Mouse (Mus musculus) megakaryocyte-erythroid progenitor cell, adult 5-6 weeks (primary cell): ENCODE results near the gene Iqsec1. TPM values are rescaled to one million over a fixed set of nuclear protein-coding genes. Genes with fewer than 3 reads are reported as not detected.
"Not testable (repeated sequence)": the region's sequence is repeated elsewhere in the genome, so short reads cannot be mapped to it uniquely, and the experiment has no call there.

ENCODE experiments used
- ATAC-seq: replicated peaks from 2 replicates; pipeline ENCODE4 v1.8.0; 2016; ENCODE audit warnings: mild to moderate bottlenecking, inconsistent platforms; ENCODE audit not compliant: severe bottlenecking, poor library complexity, low FRiP score, low TSS enrichment
- total RNA-seq, 2 experiments: library from RNA; stranded (forward) in 1 of 2; stranded (reverse) in 1 of 2; fragments of 200-1000, 215-1000 nt in 1 of 2; fragments of >200 nt in 1 of 2; fragmentation: Nextera tagmentation in 1 of 2; gene quantifications; 2 replicates each; pipeline ENCODE4 v1.2.3; 2014 to 2017

Gene Iqsec1
- total RNA-seq, 2 experiments from 2014 or later: 15.0 to 32.1 TPM

DNA sequence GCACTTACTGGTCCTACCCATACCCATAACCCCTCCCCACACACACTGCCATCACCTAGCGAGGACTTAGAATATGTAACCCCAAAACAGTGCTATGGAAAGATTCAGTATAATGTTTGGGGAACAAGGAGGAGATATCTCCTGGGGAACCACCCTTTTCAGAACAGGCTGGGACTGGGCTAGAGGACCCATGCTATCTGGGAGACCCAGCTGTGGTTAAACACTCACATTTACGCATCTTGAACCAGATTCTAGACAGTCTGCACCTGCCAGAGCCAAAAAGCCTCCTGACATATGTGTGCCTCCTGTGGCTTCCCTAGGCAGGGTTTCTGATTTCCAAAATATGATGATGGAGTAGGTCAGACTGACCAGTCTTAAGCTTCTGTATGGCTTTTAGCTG lies 287.7 kb downstream of the Iqsec1 start:
- peak; percentile 49 for ATAC-seq

DNA sequence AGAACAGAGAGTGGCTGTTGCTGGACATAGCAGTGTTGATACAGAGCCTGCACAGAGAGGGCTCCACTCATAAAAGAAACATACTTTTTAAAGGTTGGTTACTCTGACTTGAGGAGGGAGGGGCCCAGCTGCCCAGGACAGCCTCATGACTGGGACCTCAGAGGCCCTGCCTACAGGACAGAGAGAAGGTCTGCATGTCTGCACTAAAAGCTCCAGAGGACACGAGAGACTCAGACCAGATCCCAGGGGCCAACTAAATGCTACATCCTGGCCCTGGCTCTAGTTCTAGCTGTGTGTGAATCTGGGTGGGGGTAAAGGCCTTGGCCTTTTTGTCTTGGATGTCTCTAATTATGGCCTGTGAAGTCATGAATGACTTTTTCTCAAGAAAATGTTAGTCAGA lies 288.4 kb downstream of the Iqsec1 start:
- no peak for ATAC-seq

DNA sequence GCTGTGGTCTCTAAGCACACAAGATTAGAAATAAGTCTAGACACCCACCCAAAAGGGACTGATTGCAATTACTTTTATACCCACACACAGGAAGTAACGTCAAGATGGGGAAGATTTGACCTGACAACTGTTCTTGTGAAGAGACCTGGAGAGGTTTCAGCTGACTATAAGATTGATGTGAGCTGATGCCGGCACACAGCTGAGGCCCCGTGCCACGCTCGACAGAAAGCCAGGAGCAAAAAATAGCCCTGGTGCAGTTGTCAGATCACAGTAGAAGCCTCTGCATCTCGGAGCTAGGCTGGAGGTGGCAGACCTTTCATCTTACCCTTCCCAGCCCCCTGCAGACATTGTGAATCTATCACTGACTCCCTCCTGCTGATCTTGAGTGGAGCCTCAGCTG lies 289.6 kb downstream of the Iqsec1 start:
- no peak for ATAC-seq

DNA sequence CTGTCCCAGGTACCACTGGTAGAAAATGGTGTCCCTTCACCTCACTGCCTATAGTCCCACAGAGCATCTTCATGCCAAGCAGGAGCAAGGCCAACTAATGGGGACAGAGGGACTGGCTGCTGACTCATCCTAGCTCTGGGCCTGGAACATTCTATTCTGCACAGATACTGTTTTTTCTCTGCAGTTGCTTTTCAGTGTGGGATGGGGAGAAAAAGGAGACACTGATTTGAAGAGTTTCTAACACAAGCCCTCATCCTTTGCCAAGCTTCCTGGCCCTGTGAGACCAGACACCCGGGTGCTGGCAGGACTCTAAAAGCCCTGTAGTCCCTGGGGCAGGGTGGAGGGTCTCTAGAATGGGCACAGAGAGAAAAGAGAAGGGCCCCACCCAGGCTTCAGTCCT lies 292.7 kb downstream of the Iqsec1 start:
- no peak for ATAC-seq

DNA sequence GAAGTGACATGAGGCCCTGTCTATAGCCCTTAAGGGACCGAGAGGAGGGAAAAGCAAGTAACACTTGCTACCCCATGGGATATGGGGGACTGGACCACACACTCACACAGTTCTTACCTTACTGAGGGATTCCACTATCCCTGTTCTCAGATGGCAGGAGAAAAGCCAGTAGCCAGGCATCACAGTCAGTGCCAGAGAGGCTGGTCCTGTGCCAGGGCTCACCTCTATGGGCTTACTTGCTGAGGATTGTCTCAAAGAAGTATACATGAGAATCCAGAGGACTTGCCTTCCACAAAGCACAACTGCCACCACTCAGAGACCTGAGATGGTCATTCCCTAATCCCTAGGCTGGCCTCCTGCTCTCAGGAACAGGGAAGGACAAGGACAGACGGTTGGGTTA lies 296.1 kb downstream of the Iqsec1 start:
- no peak for ATAC-seq

DNA sequence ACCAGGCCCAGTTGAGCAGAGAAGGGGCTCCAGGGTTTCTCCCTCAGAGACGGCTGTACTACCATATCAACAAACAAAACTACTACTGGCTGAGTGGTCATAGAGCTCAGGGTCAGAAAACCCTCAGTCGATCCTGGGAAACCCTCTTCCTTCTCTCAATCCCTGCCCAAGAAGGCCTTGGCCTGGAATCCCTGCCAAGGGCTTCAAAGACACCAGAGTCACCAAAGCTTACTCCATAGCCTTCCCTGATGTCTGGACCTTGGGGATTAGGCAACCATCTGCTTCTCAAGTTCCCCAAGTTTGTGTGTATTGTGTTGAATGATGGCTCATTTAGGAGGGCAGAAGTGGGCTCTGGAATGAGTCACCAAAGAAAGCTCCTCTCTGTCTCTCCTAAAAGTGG lies 296.6 kb downstream of the Iqsec1 start:
- no peak for ATAC-seq

DNA sequence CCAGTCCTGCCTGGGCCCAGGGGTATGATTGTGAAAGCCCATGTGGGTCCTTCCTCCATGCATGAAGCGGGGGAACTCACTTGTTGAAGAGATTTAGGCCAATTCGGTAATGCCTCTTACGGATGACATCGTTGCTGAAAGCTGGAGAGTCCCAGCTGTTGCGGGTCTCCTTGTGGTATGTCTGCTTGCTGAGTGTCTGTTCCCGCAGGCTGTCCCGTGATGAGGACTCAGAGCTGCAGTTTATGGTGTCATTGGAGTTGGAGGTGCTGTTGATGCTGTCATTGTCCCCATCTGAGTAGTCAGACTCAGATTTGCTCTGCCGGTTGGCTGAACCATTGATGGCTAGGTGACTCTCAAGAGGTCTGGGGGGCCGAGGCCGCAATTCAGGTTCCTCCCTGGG lies 299.0 kb downstream of the Iqsec1 start:
- no peak for ATAC-seq

DNA sequence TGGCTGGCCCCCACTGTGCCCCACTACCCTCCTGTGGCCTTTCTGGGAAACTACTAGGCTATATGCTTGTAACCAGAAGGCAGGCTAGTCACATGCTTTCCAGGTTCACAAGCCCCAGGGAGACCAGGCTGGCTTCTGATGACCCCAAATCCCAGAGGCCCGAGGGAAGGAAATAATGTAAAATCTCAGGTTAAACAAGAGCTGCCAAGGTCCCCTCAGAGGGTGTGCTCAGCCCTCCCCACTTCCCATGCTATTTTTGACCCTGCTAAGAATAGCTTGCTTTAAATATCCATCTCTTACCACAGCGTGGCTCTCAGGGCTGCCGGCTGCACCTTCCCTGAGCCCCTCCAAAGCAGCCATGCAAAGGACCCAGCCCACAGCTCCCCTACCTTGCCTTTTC lies 299.7 kb downstream of the Iqsec1 start:
- ATAC-seq: no peak

DNA sequence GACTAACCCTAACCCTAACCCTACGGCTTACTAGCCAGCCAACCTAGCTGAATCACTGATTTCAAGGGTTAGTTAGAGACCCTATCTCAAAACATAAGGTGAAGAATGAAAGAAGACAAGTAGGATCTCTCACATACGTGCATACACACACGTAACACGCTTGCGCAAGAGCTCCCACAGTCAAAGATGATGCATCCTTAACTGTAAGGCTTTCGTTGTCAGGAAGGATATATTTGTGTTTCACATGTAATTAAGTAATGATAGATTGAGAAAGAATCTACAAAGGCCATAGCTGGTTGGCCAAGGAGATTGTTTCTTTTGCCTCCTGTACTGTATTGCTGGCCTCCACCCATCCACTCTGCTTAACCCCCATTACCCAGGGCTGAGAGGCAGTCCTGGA lies 300.5 kb downstream of the Iqsec1 start:
- ATAC-seq: no peak

DNA sequence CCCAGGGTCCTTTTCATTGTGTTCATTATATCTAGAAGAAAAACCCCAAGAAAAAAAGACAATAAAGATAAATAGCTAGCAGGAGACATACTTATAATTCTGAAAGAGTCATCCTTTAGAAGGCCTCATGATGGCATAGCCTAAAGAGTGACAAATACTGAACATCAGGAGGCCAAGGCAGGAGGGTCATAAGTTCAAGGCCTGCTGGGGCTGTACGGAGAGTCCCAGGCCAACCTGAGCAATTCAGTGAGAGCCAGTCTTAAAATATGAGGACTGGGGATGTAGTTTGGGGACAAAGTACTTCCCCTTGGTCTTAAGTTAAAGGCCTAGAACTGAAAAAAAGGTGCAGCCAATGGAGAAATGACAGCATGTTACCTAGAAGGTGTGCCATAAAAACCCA lies 301.7 kb downstream of the Iqsec1 start:
- no peak for ATAC-seq

DNA sequence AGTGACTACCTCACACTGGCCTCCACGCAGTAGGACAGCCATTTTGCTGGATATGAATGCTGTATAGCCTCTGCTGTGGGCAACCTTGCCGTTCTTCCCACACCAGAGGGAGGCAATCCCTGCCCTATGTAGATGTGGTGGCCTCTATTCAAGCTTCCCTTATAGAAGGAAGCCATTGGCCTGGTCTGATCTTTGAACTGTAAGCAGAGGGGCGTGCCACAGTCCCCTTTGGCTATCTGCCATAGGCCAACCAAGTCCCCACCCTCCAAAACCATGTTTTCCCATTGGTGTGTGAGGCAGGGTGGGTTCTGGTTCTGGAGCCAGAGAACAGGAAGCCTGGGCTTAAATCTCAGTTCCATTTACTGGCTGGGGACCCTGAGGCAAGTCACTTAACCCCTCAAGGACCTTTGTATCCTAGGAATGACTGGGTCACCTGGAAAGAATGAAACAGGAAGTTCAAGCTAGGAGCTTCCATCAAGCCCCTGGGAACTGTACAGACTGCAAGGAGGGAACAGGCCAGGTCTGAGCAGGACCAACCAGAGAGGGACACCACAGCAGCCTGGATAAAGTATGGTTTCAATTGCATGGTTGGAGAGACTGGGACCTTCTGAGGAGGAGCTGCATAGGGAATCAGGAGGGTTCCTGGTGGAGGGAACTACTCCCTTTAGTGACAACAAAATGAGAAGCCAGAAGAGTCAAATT lies 304.5 kb downstream of the Iqsec1 start:
- ATAC-seq: peak; percentile 38; the same call in 1 of the 2 replicates

DNA sequence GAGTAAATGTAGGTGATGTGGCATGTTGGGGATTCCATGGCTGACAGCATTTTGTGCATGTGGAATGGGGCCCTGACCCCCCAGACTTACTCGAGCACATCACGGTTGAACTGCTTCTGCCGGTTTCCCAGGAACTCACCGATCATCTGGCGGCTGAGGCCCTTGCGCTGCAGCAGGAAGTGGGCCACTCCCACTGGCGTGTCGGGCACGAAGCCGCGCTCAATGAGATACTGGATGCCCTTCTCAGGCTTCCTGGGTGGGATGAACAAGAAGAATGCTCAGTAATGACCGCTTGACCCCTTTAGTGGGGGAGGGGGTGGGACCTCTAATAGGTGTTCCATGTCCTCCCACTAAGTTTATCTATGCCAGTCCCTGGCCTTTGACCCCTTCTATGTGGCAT lies 308.1 kb downstream of the Iqsec1 start:
- ATAC-seq: no peak

DNA sequence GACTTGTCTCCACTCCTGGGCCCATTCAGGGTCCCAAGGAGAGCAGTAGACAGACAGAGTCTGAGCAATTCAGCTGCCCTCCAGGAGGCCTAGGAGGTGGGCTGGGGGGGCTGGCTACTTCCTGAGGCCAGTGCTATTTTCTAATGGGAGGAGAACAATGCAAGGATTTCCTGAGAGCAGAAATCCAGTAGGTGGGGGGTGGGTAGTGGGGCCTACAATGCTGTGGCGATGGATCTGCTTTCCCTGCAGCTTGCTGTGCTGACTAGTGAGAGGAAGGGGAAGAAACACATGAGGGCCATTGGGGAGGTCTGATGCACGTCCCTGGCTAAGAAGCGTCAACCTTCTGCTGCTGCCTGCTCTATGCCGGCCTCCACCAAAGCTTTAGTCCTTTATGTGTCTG lies 309.7 kb downstream of the Iqsec1 start:
- no peak for ATAC-seq

DNA sequence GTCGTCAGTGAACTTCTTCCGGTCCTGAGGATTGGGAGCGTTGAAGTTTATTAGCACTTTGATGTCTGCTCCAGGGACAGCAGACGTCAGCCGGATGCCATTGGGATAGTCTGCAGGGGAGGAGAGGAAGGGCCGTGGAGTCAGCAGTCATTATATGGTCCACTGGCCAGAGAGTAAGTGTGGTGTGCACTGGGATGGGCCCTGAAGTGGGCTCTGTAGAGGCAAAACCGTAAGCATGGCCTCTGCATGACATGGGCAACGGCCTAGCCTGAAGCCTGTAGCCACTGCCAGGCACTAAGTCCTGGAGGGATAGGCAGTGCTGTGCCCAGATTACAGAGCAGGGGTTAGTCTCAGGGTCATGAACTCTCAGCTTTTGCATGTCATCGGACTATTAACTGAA lies 319.8 kb downstream of the Iqsec1 start:
- no peak for ATAC-seq

DNA sequence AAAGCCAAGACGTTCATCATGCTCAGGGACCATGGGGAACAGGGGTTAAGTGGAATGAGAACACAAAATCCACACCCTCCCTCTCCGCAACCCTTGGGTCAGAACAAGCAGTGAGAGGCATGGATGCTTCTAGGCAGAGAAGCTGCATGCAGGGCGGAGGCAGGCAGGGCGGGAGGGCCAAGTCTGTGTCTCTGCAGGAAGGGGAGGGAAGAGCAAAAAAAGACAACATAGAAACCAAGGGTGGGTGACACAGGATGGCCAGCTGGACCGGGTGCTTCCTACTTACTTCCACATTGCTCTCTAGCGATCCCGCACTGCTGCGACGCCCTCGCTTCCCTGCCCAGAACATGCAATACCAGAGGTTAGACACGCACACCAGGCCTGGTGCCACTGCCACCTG lies 324.7 kb downstream of the Iqsec1 start:
- no peak for ATAC-seq

DNA sequence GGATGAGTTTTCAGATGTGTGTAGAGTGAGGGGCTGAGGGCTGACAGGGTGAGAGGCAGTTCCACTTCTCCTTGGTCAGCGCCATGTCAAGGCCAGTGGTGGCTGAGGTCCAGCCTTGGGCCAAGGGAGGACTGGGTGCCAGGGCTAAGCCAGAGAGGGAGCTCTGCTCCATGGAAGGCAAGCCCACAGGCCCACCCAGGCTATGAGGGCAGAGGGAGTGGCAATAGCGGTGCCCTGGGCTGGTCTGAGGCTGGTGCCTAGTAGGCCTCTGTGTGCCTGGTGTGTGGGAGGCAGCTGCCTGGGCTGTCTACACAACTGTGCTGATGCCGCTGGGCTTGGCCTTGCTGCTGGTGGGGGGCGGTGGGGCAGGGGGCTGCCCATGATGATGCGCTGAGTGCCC lies 326.3 kb downstream of the Iqsec1 start:
- no peak for ATAC-seq

DNA sequence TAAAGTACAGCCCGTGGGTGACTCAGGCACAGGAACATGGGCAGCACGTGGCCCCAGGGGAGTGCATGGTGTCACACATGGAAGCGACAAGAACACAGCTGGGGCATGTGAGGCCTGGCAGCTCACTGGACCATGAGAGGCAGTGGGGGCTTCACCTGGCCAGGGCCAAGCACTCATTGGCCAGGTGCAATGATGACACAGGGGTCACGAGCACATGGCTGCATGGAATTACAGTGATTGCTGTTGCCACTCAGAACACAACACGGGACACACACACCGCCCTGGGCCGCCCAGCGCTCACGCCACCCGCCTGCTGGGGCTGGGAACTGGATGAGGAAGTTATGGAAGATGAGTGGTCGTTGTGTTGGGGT lies 327.5 kb downstream of the Iqsec1 start:
- no peak for ATAC-seq

DNA sequence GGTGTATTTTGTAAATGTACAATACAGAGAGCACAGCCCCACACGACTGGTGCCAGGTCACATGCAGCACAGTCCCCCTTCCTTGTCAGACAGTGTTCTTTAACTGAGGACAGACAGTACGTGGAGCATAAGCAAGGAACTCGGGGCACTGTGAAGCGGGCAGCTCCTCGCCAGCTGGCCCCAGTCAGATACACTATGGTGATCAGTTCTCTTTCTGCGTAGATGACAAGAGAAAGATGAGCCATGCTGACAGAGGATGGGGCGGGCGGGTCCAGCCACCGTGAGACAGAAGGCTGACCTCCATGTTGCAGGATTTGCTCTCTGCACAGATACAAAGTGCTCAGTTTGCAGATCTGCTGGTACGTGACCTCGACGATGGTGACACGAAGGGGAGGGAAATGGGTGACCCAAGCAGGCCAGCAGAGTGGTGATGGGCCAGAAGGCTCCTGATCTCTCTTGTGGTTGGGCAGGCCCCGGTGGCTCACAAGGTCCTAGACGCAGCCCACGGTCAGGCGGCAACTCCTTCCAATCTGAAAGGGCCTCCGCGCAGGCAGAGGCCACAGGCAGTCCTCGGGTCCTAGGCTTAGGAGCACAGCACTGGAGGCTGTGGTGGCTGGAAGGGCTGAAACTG lies 328.0 kb downstream of the Iqsec1 start:
- 0 out of 2 replicates have a peak, but pooled peaks have one; percentile 9 for ATAC-seq

DNA sequence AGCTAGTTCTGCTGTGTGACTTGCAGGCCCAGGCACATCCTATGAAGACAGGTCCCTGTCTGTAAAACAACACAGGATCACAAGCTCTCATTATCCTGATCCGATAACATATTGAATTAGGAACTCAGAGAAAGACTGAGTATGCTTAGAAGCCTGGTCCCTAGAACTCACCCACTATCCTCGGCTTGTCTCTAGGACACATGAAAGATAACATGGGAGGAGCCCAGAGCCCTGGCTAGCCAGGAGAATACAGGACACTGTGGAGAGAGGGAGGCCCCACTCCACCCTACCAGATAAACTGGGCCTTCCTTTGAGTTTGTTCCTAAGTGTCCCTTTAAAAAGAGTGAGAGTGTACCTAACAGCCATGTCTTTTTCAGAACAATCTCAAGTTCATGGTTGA lies 328.6 kb downstream of the Iqsec1 start:
- ATAC-seq: 0 out of 2 replicates have a peak, but pooled peaks have one; percentile 42

DNA sequence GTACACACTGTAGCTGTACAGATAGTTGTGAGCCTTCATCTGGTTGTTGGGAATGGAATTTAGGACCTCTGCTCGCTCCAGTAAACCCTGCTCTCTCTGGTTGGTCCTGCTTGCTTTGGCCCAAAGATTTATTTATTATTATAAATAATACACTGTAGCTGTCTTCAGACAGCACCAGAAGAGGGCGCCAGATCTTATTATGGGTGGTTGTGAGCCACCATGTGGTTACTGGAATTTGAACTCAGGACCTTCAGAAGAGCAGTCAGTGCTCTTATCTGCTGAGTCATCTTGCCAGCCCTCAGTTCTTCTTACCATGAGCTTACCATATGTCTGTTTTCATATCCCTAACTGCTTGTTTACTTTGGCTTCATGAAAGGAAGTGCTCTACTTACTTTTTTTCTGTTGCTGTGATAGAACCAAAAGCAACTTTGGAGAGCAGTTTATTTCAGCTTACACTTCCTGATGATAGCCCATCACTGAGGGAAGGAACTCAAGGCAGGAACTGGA lies 332.1 kb downstream of the Iqsec1 start:
- not testable (repeated sequence) for ATAC-seq

DNA sequence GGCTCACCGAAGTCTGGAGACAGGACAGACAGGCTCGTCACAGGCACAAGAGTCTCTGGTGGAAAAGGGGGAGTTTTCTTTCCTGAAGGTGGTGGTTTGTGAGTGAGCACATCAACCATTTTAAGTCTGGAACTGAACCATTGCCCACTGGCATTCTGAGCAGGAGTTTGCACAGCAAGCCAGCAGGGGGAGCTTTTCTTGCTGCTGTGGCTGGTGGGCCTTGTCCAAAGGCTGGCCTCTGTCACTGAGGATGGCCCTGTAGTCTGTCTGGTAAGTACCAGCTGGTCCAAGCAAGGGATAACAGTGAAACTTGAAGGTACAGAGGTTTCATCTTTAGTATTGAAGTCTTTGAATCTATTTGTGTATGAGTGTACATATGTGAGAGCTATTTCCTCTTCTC lies 334.7 kb downstream of the Iqsec1 start:
- ATAC-seq: peak; percentile 78
